Mouse (Mus musculus) E14TG2a.4 (cell line): ENCODE measurements around the gene Sulf2.

Experiments
- H3K27me3 ChIP-seq: 2 replicates; pipeline ENCODE4 v1.6.1; 2014; ENCODE audit warnings: low read length, control low read depth; ENCODE audit not compliant: insufficient read depth
- H3K36me3 ChIP-seq: 2 replicates; pipeline ENCODE4 v1.6.1; 2014; ENCODE audit warnings: low read length, control low read depth; ENCODE audit not compliant: insufficient read depth
- H3K4me1 ChIP-seq: replicated peaks from 2 replicates; pipeline ENCODE4 v1.6.1; 2014; ENCODE audit warnings: low read depth, low read length, control low read depth
- H3K4me3 ChIP-seq: replicated peaks from 2 replicates; pipeline ENCODE4 v1.5.1; 2014; ENCODE audit warnings: mild to moderate bottlenecking, low read length
- H3K9me3 ChIP-seq: 2 replicates; pipeline ENCODE4 v1.6.1; 2014; ENCODE audit warnings: low read length, control low read depth
- CTCF ChIP-seq: conservative IDR thresholded peaks from 2 replicates; pipeline ENCODE4 v1.5.1; 2014; ENCODE audit warnings: low read length
- NANOG ChIP-seq: IDR thresholded peaks from 2 replicates; pipeline ENCODE4 v1.6.1; 2014; ENCODE audit warnings: borderline replicate concordance, low read length, mixed read lengths
- POU5F1 ChIP-seq: IDR thresholded peaks from 2 replicates; pipeline ENCODE4 v1.6.1; 2014; ENCODE audit warnings: low read length, borderline replicate concordance

The Sulf2 gene

GRCm38 (mm10) chr2:166157144-166157543 is 1.7 kb upstream of the Sulf2 start:
- Histone ChIP-seq H3K36me3 (0 out of 2 replicates have a peak, but pooled peaks cover under 1% of the 10 kb centered on the region), H3K9me3 (no peaks in the 10 kb centered on the region), H3K27me3 (no peaks in the 10 kb centered on the region), H3K4me3 (0 out of 2 replicates have a peak overlapping the region, but pooled peaks have one; percentile 0), H3K4me1 (peaks cover 60% of the 10 kb centered on the region)
- no peak for TF ChIP-seq CTCF
- peak; percentile 64; the same call in 1 of the 2 replicates for TF ChIP-seq NANOG
- peak; percentile 70; the same call in 1 of the 2 replicates for TF ChIP-seq POU5F1

DNA sequence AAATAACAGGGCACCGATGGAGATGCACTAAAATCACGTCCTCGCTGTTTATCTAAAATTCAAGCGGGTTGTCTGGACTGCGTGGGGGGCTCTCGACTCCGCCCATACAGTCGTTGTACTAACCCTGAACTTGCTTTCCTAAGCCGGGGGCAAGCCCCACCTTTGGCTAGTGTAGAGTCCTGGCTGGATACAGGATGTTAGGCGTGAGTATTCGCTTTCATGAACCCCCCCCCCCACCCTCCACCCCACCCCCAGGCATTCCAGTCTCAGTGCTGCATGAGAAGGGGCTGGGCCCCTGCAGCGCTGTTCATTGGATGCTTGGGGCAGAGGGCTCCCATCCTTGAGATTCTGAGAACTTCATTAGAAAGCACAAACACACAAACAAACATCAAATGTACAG is 659 bp upstream of the Sulf2 start:
- Histone ChIP-seq H3K9me3 (no peaks in the 10 kb centered on the region), H3K4me3 (peak overlapping the region; percentile 90)
- TF ChIP-seq POU5F1 (no peak), CTCF (no peak), NANOG (no peak)

GRCm38 (mm10) chr2:166154749-166155453 is 562 bp downstream of the Sulf2 start:
- Histone ChIP-seq H3K4me3 (peak overlapping the region; percentile 90), H3K27me3 (no peaks in the 10 kb centered on the region), H3K36me3 (peaks cover 23% of the 10 kb centered on the region), H3K4me1 (peaks cover 72% of the 10 kb centered on the region), H3K9me3 (no peaks in the 10 kb centered on the region)
- TF ChIP-seq POU5F1 (no peak), CTCF (no peak)

More for the DNA sequence above, 659 bp upstream of the Sulf2 start:
- Histone ChIP-seq H3K4me1 (peaks cover 66% of the 10 kb centered on the region), H3K27me3 (no peaks in the 10 kb centered on the region), H3K36me3 (peaks cover 10% of the 10 kb centered on the region)

GRCm38 (mm10) chr2:166153891-166154711 is 1.4 kb downstream of the Sulf2 start:
- peak overlapping the region; percentile 90 for H3K4me3 ChIP-seq
- no peak for TF ChIP-seq POU5F1
- TF ChIP-seq NANOG = no peak
- TF ChIP-seq CTCF = no peak
- no peaks in the 10 kb centered on the region for H3K9me3 ChIP-seq
- peaks cover 23% of the 10 kb centered on the region for H3K36me3 ChIP-seq
- H3K27me3 ChIP-seq = no peaks in the 10 kb centered on the region
- peaks cover 72% of the 10 kb centered on the region for H3K4me1 ChIP-seq

DNA sequence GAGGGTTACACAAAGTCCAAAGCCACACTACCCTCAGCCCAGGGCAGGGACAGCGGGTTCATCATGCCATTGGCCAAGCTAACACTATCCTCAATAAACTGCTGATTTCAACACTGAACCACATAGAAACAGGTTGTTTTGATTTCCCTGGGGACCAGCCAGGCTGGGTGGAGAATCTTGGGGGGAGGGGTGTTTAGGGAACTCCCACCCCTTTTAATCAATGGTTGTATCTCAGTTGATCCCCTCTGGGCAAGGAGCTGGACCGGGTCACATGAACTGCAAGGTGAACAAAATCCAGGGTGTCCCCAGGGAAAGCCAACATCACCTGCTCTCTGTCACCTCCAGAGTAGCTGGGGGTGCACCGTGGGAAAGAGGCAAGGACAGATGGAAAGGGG is 2.1 kb downstream of the Sulf2 start:
- Histone ChIP-seq H3K4me1 (peaks cover 72% of the 10 kb centered on the region), H3K9me3 (no peaks in the 10 kb centered on the region), H3K36me3 (peaks cover 23% of the 10 kb centered on the region), H3K27me3 (no peaks in the 10 kb centered on the region), H3K4me3 (peak overlapping the region; percentile 90)
- TF ChIP-seq POU5F1 (no peak), NANOG (no peak), CTCF (no peak)

- Histone ChIP-seq H3K9me3 (no peaks in the 10 kb centered on the region), H3K4me3 (peak overlapping the region; percentile 90), H3K4me1 (peaks cover 72% of the 10 kb centered on the region), H3K27me3 (no peaks in the 10 kb centered on the region), H3K36me3 (peaks cover 23% of the 10 kb centered on the region)
- TF ChIP-seq POU5F1 (no peak), CTCF (no peak), NANOG (no peak)
Measured at GRCm38 (mm10) chr2:166152734-166153398, 2.6 kb downstream of the Sulf2 start.

GRCm38 (mm10) chr2:166151510-166152473 is 3.7 kb downstream of the Sulf2 start:
- TF ChIP-seq CTCF (no peak), NANOG (no peak), POU5F1 (no peak)
- Histone ChIP-seq H3K9me3 (no peaks in the 10 kb centered on the region), H3K36me3 (peaks cover 34% of the 10 kb centered on the region), H3K27me3 (no peaks in the 10 kb centered on the region), H3K4me1 (peaks cover 73% of the 10 kb centered on the region), H3K4me3 (peak overlapping the region; percentile 90)

- Histone ChIP-seq H3K9me3 (no peaks in the 10 kb centered on the region), H3K36me3 (peaks cover 46% of the 10 kb centered on the region), H3K4me3 (0 out of 2 replicates have a peak overlapping the region, but pooled peaks have one; percentile 39), H3K27me3 (no peaks in the 10 kb centered on the region), H3K4me1 (peaks cover 81% of the 10 kb centered on the region)
- no peak for TF ChIP-seq POU5F1
- TF ChIP-seq NANOG = no peak
- TF ChIP-seq CTCF = no peak
Measured at GRCm38 (mm10) chr2:166150584-166150983, 4.9 kb downstream of the Sulf2 start.
